Mouse (Mus musculus) lung, postnatal 0 days (tissue): ENCODE data around the gene Eral1. TPM values are rescaled to one million over a fixed set of nuclear protein-coding genes. Genes with fewer than 3 reads are reported as not detected.

Experiments used
- ATAC-seq: fragments of 200-750 bp; cut with Nextera tagmentation; 2 replicates; pipeline ENCODE4 v1.8.0; 2017; ENCODE audit warnings: moderate library complexity
- DNase-seq: peaks from one replicate; pipeline ENCODE4 v3.0.0-alpha.2; 2016; ENCODE audit warnings: low spot score
- H3K27ac ChIP-seq: fragments of 300-500 bp; sonication (generic); 2 replicates; pipeline ENCODE4 v1.5.1; 2014; ENCODE audit warnings: antibody characterized with exemption, mild to moderate bottlenecking, low read length, mixed read lengths
- H3K27me3 ChIP-seq: fragments of 300-500 bp; sonication (generic); replicated peaks from 2 replicates; pipeline ENCODE4 v1.6.1; 2014; ENCODE audit warnings: low read length, mixed read lengths; ENCODE audit not compliant: insufficient read depth
- H3K36me3 ChIP-seq: fragments of 300-500 bp; sonication (generic); 2 replicates; pipeline ENCODE4 v1.6.1; 2014; ENCODE audit warnings: low read length, mixed read lengths; ENCODE audit not compliant: insufficient read depth
- H3K4me1 ChIP-seq: fragments of 300-500 bp; sonication (generic); 2 replicates; pipeline ENCODE4 v1.6.1; 2014; ENCODE audit warnings: antibody characterized with exemption, low read depth, low read length, mixed read lengths; ENCODE audit not compliant: insufficient read depth
- H3K4me2 ChIP-seq: fragments of 300-500 bp; sonication (generic); replicated peaks from 2 replicates; pipeline ENCODE4 v1.6.1; 2014; ENCODE audit warnings: low read depth, mild to moderate bottlenecking, low read length, moderate library complexity, mixed read lengths
- H3K4me3 ChIP-seq: fragments of 300-500 bp; sonication (generic); 2 replicates; pipeline ENCODE4 v1.5.1; 2014; ENCODE audit warnings: low read depth, low read length
- H3K9ac ChIP-seq: fragments of 300-500 bp; sonication (generic); replicated peaks from 2 replicates; pipeline ENCODE4 v1.6.1; 2014; ENCODE audit warnings: low read depth, mild to moderate bottlenecking
- H3K9me3 ChIP-seq: fragments of 300-500 bp; sonication (generic); 2 replicates; pipeline ENCODE4 v1.6.1; 2016; ENCODE audit warnings: low read length, mixed read lengths
- CTCF ChIP-seq: IDR thresholded peaks from 2 replicates; pipeline ENCODE4 v1.5.1; 2016; ENCODE audit warnings: antibody characterized with exemption, mild to moderate bottlenecking
- EP300 ChIP-seq: IDR thresholded peaks from 2 replicates; pipeline ENCODE4 v1.6.1; 2016; ENCODE audit warnings: antibody characterized with exemption, mild to moderate bottlenecking, control low read depth
- WGBS: fragments of 180-500 bp; shearing (Covaris S2); extraction: QIAGEN DNeasy Blood & Tissue Kit; methylation state at CpG from one replicate; pipeline ENCODE4 v1.1.7; 2014; 5-methylcytosine and 5-hydroxymethylcytosine counted together
- polyA plus RNA-seq: library from polyadenylated mRNA; unstranded; fragments of >200 nt; fragmentation: Nextera tagmentation; extraction: Ambion mirVana; gene quantifications from 2 replicates; pipeline ENCODE4 v1.2.1, GENCODE M21; 2015

The Eral1 gene
- polyA plus RNA-seq, 1 experiment from 2014 or later = 17.7 TPM

DNA sequence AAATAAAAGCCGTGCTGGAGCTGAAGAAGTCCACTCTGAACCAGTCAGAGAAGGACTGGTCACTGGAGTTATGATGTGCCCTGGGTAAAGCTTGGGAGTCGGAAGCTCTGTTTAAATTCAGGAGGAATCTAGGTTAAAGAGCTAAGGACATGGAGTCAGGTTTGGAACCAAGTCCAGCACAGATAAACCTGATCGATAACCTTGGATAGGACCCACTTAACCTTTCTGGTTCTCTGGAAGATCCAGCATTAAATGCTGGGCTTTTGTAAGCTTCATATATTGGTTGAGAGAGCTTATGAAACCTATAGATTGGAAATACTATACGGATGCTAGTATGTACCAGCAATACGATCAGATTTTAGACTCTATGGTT is 14.9 kb upstream of the Eral1 start:
- Histone ChIP-seq H3K9me3 (no peaks in the 10 kb centered on the region), H3K27ac (peak overlapping the region; percentile 82), H3K36me3 (no peaks in the 10 kb centered on the region), H3K9ac (peak overlapping the region; percentile 82), H3K27me3 (no peaks in the 10 kb centered on the region), H3K4me3 (peak overlapping the region; percentile 80), H3K4me2 (peak overlapping the region; percentile 69), H3K4me1 (peaks cover 12% of the 10 kb centered on the region; the same call in 1 of the 2 replicates)
- TF ChIP-seq EP300 (no peak), CTCF (no peak)
- 20% methylated on average over 5 of the region's 5 CpGs for WGBS
- ATAC-seq = no peak
- DNase-seq = no peak

- Histone ChIP-seq H3K4me3 (peak within 1 kb of the TSS; percentile 80), H3K27ac (peak within 1 kb of the TSS; percentile 82), H3K9ac (peak within 1 kb of the TSS; percentile 82), H3K36me3 (no peaks in the 10 kb centered on the region), H3K27me3 (no peaks in the 10 kb centered on the region), H3K9me3 (no peaks in the 10 kb centered on the region), H3K4me2 (peak within 1 kb of the TSS; percentile 69), H3K4me1 (peaks cover 12% of the 10 kb centered on the region; the same call in 1 of the 2 replicates)
- under 1% methylated on average over 38 of the region's 38 CpGs for WGBS
- ATAC-seq = peak; percentile 99
- peak; percentile 97 for DNase-seq
- TF ChIP-seq CTCF (no peak), EP300 (peak; percentile 6; the same call in 1 of the 2 replicates)
These were observed 14.4 kb upstream of the Eral1 start, which contains the start of gene Fam222b for GRCm38 (mm10) chr11:78094504-78095143. TSS of gene Fam222b (plus strand) at chr11:78094660.

DNA sequence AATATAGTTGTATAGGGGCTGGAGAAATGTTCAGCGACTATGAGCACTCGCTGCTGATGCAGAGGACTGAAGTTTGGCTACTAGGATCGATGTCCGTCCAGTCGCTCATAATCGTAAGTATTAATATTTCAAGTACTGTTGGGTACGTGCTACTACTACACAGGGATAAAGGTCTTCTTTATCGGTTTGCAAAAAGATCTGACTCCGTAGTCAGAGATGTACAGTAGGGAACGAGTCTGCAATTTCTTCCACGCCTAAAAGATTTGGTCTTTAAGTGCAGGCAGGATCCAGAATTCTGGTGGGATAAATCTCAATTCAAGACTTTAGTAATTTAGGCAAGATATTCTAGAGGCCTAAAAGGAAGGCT is 13.9 kb upstream of the Eral1 start:
- Histone ChIP-seq H3K27ac (peak overlapping the region; percentile 82), H3K9ac (peak overlapping the region; percentile 82), H3K27me3 (no peaks in the 10 kb centered on the region), H3K9me3 (no peaks in the 10 kb centered on the region), H3K36me3 (no peaks in the 10 kb centered on the region), H3K4me2 (peak overlapping the region; percentile 69), H3K4me3 (peak overlapping the region; percentile 80), H3K4me1 (peaks cover 12% of the 10 kb centered on the region; the same call in 1 of the 2 replicates)
- ATAC-seq (no peak), DNase-seq (no peak)
- 43% methylated on average over 11 of the region's 11 CpGs for WGBS
- TF ChIP-seq CTCF = no peak
- 0 out of 2 replicates have a peak, but pooled peaks have one; percentile 7 for TF ChIP-seq EP300

GRCm38 (mm10) chr11:78087756-78088281 is 7.6 kb upstream of the Eral1 start:
- DNase-seq = no peak
- H3K27ac ChIP-seq = no peak overlapping the region

GRCm38 (mm10) chr11:78086925-78087479 is 6.8 kb upstream of the Eral1 start:
- no peaks in the 10 kb centered on the region for H3K36me3 ChIP-seq
- WGBS = 73% methylated on average over 4 of the region's 4 CpGs
- no peaks in the 10 kb centered on the region for H3K9me3 ChIP-seq
- TF ChIP-seq EP300 (no peak), CTCF (no peak)
- no peaks in the 10 kb centered on the region for H3K4me1 ChIP-seq
- H3K27ac ChIP-seq = no peak overlapping the region
- no peaks in the 10 kb centered on the region for H3K27me3 ChIP-seq
- ATAC-seq (no peak), DNase-seq (no peak)
- no peak overlapping the region for H3K9ac ChIP-seq
- no peak overlapping the region for H3K4me2 ChIP-seq
- no peak overlapping the region for H3K4me3 ChIP-seq

More at GRCm38 (mm10) chr11:78087756-78088281, 7.6 kb upstream of the Eral1 start:
- ATAC-seq = no peak
- no peak overlapping the region for H3K9ac ChIP-seq
- no peaks in the 10 kb centered on the region for H3K4me1 ChIP-seq
- 62% methylated on average over 5 of the region's 5 CpGs for WGBS
- H3K36me3 ChIP-seq = no peaks in the 10 kb centered on the region
- no peak overlapping the region for H3K4me3 ChIP-seq
- no peak overlapping the region for H3K4me2 ChIP-seq
- no peaks in the 10 kb centered on the region for H3K9me3 ChIP-seq
- TF ChIP-seq EP300 (no peak), CTCF (no peak)
- H3K27me3 ChIP-seq = no peaks in the 10 kb centered on the region

DNA sequence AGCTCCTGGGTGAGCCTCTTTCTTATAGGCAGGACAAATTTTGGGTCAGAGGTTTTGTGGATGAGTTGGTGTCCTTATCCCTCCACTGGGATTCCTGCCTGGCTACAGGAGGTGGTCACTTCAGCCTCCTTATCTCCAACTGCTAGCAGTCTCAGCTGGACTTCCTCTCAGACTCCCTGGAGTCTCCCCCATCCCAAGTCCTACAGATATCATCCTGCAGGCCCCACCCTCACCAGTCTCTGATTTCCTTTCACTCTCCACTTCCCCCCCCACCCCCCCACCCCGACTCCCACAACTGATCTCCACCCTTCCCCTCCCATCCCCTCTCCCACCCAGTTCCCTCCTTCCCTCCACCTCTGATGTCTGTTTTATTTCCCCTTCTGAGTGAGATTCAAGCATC is 3.4 kb upstream of the Eral1 start:
- DNase-seq (no peak), ATAC-seq (no peak)
- no peak overlapping the region for H3K9ac ChIP-seq
- H3K27ac ChIP-seq = no peak overlapping the region
- H3K4me2 ChIP-seq = no peak overlapping the region
- no peaks in the 10 kb centered on the region for H3K27me3 ChIP-seq
- H3K4me1 ChIP-seq = peaks cover 5% of the 10 kb centered on the region; the same call in 1 of the 2 replicates
- H3K9me3 ChIP-seq = no peaks in the 10 kb centered on the region
- no peak for TF ChIP-seq CTCF
- TF ChIP-seq EP300 = no peak
- 13% methylated on average over 1 of the region's 1 CpGs for WGBS
- no peaks in the 10 kb centered on the region for H3K36me3 ChIP-seq
- H3K4me3 ChIP-seq = no peak overlapping the region
